Mouse (Mus musculus): ENCODE data around the gene Micu1. TPM values are rescaled to one million over a fixed set of nuclear protein-coding genes. Genes with fewer than 3 reads are reported as not detected.

Gene Micu1
- polyA plus RNA-seq, 1 experiment, result 76.8 TPM

DNA sequence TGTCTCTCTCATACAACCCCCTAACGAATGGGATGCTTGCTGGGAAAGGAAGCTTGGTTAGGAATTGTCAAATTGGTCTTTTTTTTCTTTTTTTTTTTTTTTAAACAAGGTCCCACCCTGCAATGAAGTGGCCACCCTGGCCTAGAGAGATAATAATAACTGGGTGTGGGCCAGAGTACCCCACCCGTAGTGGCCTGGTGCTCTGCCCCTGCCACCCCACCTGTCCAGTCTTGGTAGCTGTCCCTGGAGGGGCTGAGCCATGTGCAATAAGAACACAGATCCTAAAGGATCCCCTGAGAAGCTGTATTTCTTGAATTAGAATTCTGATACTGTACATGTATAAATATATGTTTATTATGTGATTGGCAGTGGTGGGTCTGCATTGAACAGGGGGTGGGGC is 196.7 kb downstream of the Micu1 start:
- peaks cover 30% of the 10 kb centered on the region for H3K4me1 ChIP-seq (ENCODE audit: control insufficient read depth, insufficient read depth, low read length)
- WGBS, result 25% methylated on average over 2 of the region's 2 CpGs

DNA sequence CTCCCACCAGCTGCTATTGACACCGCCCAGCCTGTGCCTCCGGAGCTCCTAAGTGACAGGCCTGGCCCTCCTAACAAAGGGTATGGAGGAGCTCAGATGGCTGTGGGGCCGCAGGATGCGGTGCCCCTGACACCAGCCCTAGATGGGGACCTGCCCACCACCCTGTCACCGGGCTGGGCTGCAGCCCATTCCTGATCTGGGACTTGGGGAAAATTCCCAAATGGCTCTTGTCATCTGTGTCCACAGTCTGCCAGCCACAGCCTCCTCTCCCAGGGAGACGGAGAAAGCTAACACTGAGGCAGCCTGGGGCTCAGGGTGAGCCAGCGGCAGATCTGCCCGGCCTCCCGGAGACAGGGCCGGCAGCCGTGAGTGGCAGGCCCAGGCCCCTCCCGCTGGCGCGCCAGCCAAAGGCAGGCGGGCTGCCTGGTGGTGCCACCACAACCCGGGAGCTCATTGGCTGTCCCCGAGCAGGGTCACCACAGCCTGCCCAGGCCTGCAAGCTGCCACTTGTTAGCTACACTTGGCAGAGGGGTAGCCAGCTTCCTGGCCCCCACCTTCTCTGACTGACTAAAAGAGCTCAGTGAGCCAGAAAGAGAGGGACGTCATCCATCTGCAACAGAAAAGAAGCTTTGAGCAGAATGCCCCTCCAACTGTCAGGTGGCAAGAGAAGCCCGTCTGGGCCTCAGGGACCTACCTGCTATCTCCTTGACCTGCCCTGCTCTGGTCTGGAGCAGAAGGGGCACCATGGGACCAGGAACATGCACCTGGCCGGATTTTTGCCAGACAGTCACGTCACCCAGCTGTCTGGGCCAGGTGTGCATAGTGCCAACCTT is 197.3 kb downstream of the Micu1 start:
- H3K4me1 ChIP-seq (ENCODE audit: control insufficient read depth, insufficient read depth, low read length), result peaks cover 30% of the 10 kb centered on the region
- H3K4me3 ChIP-seq (replicated peaks; ENCODE audit: extremely low read depth, low read depth, low read length), result peak overlapping the region; percentile 4
- peak; percentile 84 for DNase-seq
- peak; percentile 89 for TF ChIP-seq POLR2A (IDR thresholded peaks at IDR 0.05; ENCODE audit: borderline replicate concordance, extremely low read depth, low read depth, low read length)
- TF ChIP-seq CTCF (IDR thresholded peaks at IDR 0.05; ENCODE audit: insufficient read depth, low read length), result no peak
- 7% methylated on average over 21 of the region's 21 CpGs for WGBS

More for the DNA sequence above, 196.7 kb downstream of the Micu1 start:
- TF ChIP-seq CTCF (IDR thresholded peaks at IDR 0.05; ENCODE audit: insufficient read depth, low read length), result no peak
- TF ChIP-seq POLR2A (IDR thresholded peaks at IDR 0.05; ENCODE audit: borderline replicate concordance, extremely low read depth, low read depth, low read length), result no peak
- no peak for DNase-seq
- H3K4me3 ChIP-seq (replicated peaks; ENCODE audit: extremely low read depth, low read depth, low read length), result no peak overlapping the region

- WGBS, result 36% methylated on average over 4 of the region's 4 CpGs
Observed at GRCm38 (mm10) chr10:59900174-59900435, 197.8 kb downstream of the Micu1 start.

DNA sequence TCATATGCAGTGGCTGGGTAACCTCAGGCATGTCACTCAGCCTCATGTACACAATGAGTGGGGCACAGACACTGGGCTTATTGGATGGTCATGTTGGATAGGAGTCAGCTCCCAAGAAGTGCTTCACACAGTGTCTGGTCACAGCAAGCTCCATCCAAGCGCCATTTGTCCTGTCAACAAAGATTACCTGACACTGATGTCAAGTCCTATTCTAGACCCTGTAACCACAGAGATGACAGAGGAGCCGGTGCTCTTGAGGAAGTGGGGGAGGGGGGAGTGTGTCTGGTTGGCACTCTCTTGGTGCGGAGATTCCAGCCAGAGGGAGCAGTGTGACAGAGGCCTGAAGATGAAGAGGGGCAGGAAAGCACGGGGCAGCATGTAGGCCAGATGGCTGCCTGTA is 198.7 kb downstream of the Micu1 start:
- DNase-seq, result no peak
- Histone ChIP-seq H3K4me1 (ENCODE audit: control insufficient read depth, insufficient read depth, low read length) (peaks cover 28% of the 10 kb centered on the region), H3K4me3 (replicated peaks; ENCODE audit: extremely low read depth, low read depth, low read length) (no peak overlapping the region)
- no peak for TF ChIP-seq CTCF (IDR thresholded peaks at IDR 0.05; ENCODE audit: insufficient read depth, low read length)
- no peak for TF ChIP-seq POLR2A (IDR thresholded peaks at IDR 0.05; ENCODE audit: borderline replicate concordance, extremely low read depth, low read depth, low read length)
- WGBS, result 37% methylated on average over 4 of the region's 4 CpGs

More at GRCm38 (mm10) chr10:59900174-59900435, 197.8 kb downstream of the Micu1 start:
- no peak for TF ChIP-seq CTCF (IDR thresholded peaks at IDR 0.05; ENCODE audit: insufficient read depth, low read length)
- no peak; the same call in 1 of the 2 replicates for TF ChIP-seq POLR2A (IDR thresholded peaks at IDR 0.05; ENCODE audit: borderline replicate concordance, extremely low read depth, low read depth, low read length)
- no peak for DNase-seq
- no peak overlapping the region for H3K4me3 ChIP-seq (replicated peaks; ENCODE audit: extremely low read depth, low read depth, low read length)
- H3K4me1 ChIP-seq (ENCODE audit: control insufficient read depth, insufficient read depth, low read length), result peaks cover 28% of the 10 kb centered on the region

DNA sequence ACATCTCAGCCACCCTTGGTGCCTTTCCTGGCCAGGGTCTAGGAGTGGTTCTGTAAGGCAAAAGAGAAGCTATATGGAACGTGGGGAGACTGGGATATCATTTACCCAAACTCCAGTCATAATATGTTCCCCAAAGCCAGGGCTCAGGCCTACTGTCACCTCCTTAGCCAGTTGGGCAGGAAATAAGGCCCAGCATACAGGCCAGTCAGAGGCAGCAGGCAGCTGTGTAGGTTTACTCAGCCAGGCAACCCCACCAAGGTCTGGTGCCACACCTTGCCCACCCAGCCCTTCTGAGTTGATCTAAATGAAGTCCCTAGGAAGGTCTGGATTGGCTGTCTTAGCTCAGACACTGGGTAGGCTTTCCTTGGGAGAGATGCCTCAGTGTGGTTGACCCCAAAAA is 199.2 kb downstream of the Micu1 start:
- H3K4me3 ChIP-seq (replicated peaks; ENCODE audit: extremely low read depth, low read depth, low read length), result no peak overlapping the region
- TF ChIP-seq POLR2A (IDR thresholded peaks at IDR 0.05; ENCODE audit: borderline replicate concordance, extremely low read depth, low read depth, low read length), result no peak
- TF ChIP-seq CTCF (IDR thresholded peaks at IDR 0.05; ENCODE audit: insufficient read depth, low read length), result no peak
- 87% methylated on average over 1 of the region's 1 CpGs for WGBS
- no peak for DNase-seq
- peaks cover 28% of the 10 kb centered on the region for H3K4me1 ChIP-seq (ENCODE audit: control insufficient read depth, insufficient read depth, low read length)

DNA sequence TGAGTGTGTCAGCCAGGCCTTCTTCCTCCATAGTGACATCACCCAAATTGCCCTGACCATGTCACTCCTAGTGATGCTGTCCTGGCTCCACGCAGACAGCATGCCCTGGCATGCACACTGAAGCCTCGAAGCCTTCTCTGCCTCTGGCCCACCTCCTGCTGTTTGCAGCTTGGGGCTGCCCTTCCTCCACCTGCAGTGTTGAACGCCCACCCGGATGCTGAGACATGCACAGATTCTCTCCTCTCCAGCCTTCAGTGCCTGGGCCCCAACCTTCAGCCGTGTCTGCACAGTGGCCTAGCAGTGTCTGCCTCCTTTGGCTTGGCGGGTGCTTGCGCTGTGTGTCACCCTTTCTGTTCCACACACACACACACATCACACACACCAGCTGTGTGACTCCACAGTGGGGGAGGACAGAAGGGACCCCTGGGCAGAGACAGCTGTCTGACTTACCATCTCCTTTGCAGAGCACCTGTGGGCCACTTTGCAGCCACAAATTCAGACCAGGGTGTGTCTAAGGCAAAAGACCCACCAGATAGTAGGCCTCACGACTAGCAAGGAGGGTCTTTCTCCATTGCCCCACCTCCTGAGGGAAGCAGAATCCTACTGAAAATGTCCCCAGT is 199.8 kb downstream of the Micu1 start:
- TF ChIP-seq CTCF (IDR thresholded peaks at IDR 0.05; ENCODE audit: insufficient read depth, low read length), result no peak
- no peak for TF ChIP-seq POLR2A (IDR thresholded peaks at IDR 0.05; ENCODE audit: borderline replicate concordance, extremely low read depth, low read depth, low read length)
- 81% methylated on average over 8 of the region's 8 CpGs for WGBS

GRCm38 (mm10) chr10:59902606-59902990 is 200.3 kb downstream of the Micu1 start:
- no peak for DNase-seq
- H3K4me3 ChIP-seq (replicated peaks; ENCODE audit: extremely low read depth, low read depth, low read length), result no peak overlapping the region
- 54% methylated on average over 8 of the region's 8 CpGs for WGBS
- H3K4me1 ChIP-seq (ENCODE audit: control insufficient read depth, insufficient read depth, low read length), result peaks cover 25% of the 10 kb centered on the region
- TF ChIP-seq CTCF (IDR thresholded peaks at IDR 0.05; ENCODE audit: insufficient read depth, low read length), result no peak
- TF ChIP-seq POLR2A (IDR thresholded peaks at IDR 0.05; ENCODE audit: borderline replicate concordance, extremely low read depth, low read depth, low read length), result no peak

More for the DNA sequence above, 199.8 kb downstream of the Micu1 start:
- H3K4me3 ChIP-seq (replicated peaks; ENCODE audit: extremely low read depth, low read depth, low read length), result no peak overlapping the region
- peaks cover 26% of the 10 kb centered on the region for H3K4me1 ChIP-seq (ENCODE audit: control insufficient read depth, insufficient read depth, low read length)
- DNase-seq, result no peak

GRCm38 (mm10) chr10:59903170-59903569 is 200.9 kb downstream of the Micu1 start:
- WGBS, result 40% methylated on average over 7 of the region's 7 CpGs
- no peak for DNase-seq
- Histone ChIP-seq H3K4me1 (ENCODE audit: control insufficient read depth, insufficient read depth, low read length) (peaks cover 31% of the 10 kb centered on the region), H3K4me3 (replicated peaks; ENCODE audit: extremely low read depth, low read depth, low read length) (no peak overlapping the region)
- TF ChIP-seq POLR2A (IDR thresholded peaks at IDR 0.05; ENCODE audit: borderline replicate concordance, extremely low read depth, low read depth, low read length) (0 out of 2 replicates have a peak, but pooled peaks have one; percentile 11), CTCF (IDR thresholded peaks at IDR 0.05; ENCODE audit: insufficient read depth, low read length) (no peak)

DNA sequence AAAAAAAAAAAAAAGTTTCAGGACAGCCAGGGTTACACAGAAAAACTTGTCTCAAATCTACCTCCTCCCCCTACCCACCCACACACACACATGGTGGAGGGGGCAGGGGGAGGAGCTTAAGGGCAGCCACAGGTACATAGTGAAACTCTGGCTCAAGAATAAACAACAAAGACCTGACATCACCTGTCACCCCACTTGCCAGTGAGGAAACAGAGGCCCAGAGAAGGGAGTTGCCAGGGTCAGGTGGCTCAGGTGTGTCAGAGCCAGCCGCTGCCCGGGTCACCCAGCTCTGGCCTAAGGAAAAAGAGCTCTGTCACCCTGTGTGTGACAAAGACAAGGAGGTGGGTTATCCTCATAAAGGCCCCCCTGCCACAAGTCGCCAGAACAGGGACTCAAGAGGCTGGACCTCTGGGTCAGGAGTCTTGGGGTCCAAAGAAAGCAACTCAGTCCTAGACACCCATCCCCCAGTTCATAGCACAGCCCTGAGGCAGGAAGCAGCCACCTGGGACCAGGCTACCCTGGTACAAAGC is 204.9 kb downstream of the Micu1 start:
- no peak for DNase-seq
- TF ChIP-seq POLR2A (IDR thresholded peaks at IDR 0.05; ENCODE audit: borderline replicate concordance, extremely low read depth, low read depth, low read length), result no peak
- TF ChIP-seq CTCF (IDR thresholded peaks at IDR 0.05; ENCODE audit: insufficient read depth, low read length), result no peak
- 61% methylated on average over 3 of the region's 3 CpGs for WGBS
- no peak overlapping the region for H3K4me3 ChIP-seq (replicated peaks; ENCODE audit: extremely low read depth, low read depth, low read length)
- peaks cover 32% of the 10 kb centered on the region for H3K4me1 ChIP-seq (ENCODE audit: control insufficient read depth, insufficient read depth, low read length)
